Mouse (Mus musculus) neural tube, embryonic 14.5 days (tissue): Measurements from ENCODE around the gene Pla2g10. TPM values are rescaled to one million over a fixed set of nuclear protein-coding genes. Genes with fewer than 3 reads are reported as not detected.
A peak's percentile ranks its signal among the peaks of the same experiment; 100 is the strongest.
"Not testable (repeated sequence)": the region's sequence is repeated elsewhere in the genome, so short reads cannot be mapped to it uniquely, and the experiment has no call there.

Experiments
- ATAC-seq: fragments of 200-750 bp; cut with Nextera tagmentation; 2 replicates; pipeline ENCODE4 v1.8.0; 2017; ENCODE audit warnings: low read depth, mild to moderate bottlenecking, moderate TSS enrichment, moderate library complexity
- H3K27ac ChIP-seq: fragments of 300-500 bp; sonication (generic); 2 replicates; pipeline ENCODE4 v1.5.1; 2014; ENCODE audit warnings: low read depth, mild to moderate bottlenecking, control low read depth, low read length, moderate library complexity, mixed read lengths
- H3K27me3 ChIP-seq: fragments of 300-500 bp; sonication (generic); 2 replicates; pipeline ENCODE4 v1.6.1; 2014; ENCODE audit warnings: low read length; ENCODE audit not compliant: control insufficient read depth, insufficient read depth
- H3K36me3 ChIP-seq: fragments of 300-500 bp; sonication (generic); 2 replicates; pipeline ENCODE4 v1.6.1; 2014; ENCODE audit warnings: low read length, mixed read lengths; ENCODE audit not compliant: control insufficient read depth, insufficient read depth
- H3K4me1 ChIP-seq: fragments of 300-500 bp; sonication (generic); 2 replicates; pipeline ENCODE4 v1.6.1; 2014; ENCODE audit warnings: low read length; ENCODE audit not compliant: control insufficient read depth, insufficient read depth
- H3K4me2 ChIP-seq: fragments of 300-500 bp; sonication (generic); 2 replicates; pipeline ENCODE4 v1.6.1; 2014; ENCODE audit warnings: mild to moderate bottlenecking, low read depth, low read length, control low read depth
- H3K4me3 ChIP-seq: fragments of 300-500 bp; sonication (generic); 2 replicates; pipeline ENCODE4 v1.5.1; 2014; ENCODE audit warnings: low read depth, low read length, control low read depth, mixed read lengths
- H3K9ac ChIP-seq: fragments of 300-500 bp; sonication (generic); replicated peaks from 2 replicates; pipeline ENCODE4 v1.6.1; 2014; ENCODE audit warnings: low read depth, mild to moderate bottlenecking, control low read depth, low read length, mixed read lengths
- H3K9me3 ChIP-seq: fragments of 300-500 bp; sonication (generic); 2 replicates; pipeline ENCODE4 v1.6.1; 2016; ENCODE audit warnings: low read length; ENCODE audit not compliant: control insufficient read depth
- WGBS: fragments of 180-500 bp; shearing (Covaris S2); extraction: QIAGEN DNeasy Blood & Tissue Kit; methylation state at CpG from one replicate; pipeline ENCODE4 v1.1.7; 2014; 5-methylcytosine and 5-hydroxymethylcytosine counted together
- polyA plus RNA-seq: library from polyadenylated mRNA; unstranded; fragments of >200 nt; fragmentation: Nextera tagmentation; extraction: Ambion mirVana; gene quantifications from 2 replicates; pipeline ENCODE4 v1.2.1, GENCODE M21; 2014

Gene Pla2g10
- polyA plus RNA-seq, 1 experiment from 2014 or later = 0.71 TPM

- peak; percentile 99 for ATAC-seq
- H3K27ac ChIP-seq = 0 out of 2 replicates have a peak overlapping the region, but pooled peaks have one; percentile 39
- H3K9me3 ChIP-seq = no peaks in the 10 kb centered on the region
- H3K4me1 ChIP-seq = peaks cover 4% of the 10 kb centered on the region; the same call in 1 of the 2 replicates
- peak overlapping the region; percentile 64 for H3K9ac ChIP-seq
- H3K27me3 ChIP-seq = no peaks in the 10 kb centered on the region
- H3K36me3 ChIP-seq = no peaks in the 10 kb centered on the region
- 1% methylated on average over 65 of the region's 65 CpGs for WGBS
- H3K4me2 ChIP-seq = peak overlapping the region; percentile 92
- H3K4me3 ChIP-seq = peak overlapping the region; percentile 64
Observed at GRCm38 (mm10) chr16:13754400-13755190, 23.8 kb upstream of the Pla2g10 start.

GRCm38 (mm10) chr16:13753986-13754385 is 23.2 kb upstream of the Pla2g10 start:
- 74% methylated on average over 8 of the region's 8 CpGs for WGBS
- H3K4me2 ChIP-seq = peak overlapping the region; percentile 92
- H3K27ac ChIP-seq = no peak overlapping the region
- peak overlapping the region; percentile 64; the same call in 1 of the 2 replicates for H3K4me3 ChIP-seq
- no peak overlapping the region for H3K9ac ChIP-seq
- no peaks in the 10 kb centered on the region for H3K27me3 ChIP-seq
- no peaks in the 10 kb centered on the region for H3K9me3 ChIP-seq
- no peaks in the 10 kb centered on the region for H3K36me3 ChIP-seq
- peaks cover 4% of the 10 kb centered on the region; the same call in 1 of the 2 replicates for H3K4me1 ChIP-seq
- ATAC-seq = peak; percentile 57; the same call in 1 of the 2 replicates

- Histone ChIP-seq H3K9me3 (no peaks in the 10 kb centered on the region), H3K4me3 (no peak overlapping the region), H3K4me2 (no peak overlapping the region), H3K4me1 (peaks cover 4% of the 10 kb centered on the region; the same call in 1 of the 2 replicates), H3K27me3 (no peaks in the 10 kb centered on the region), H3K9ac (no peak overlapping the region), H3K27ac (no peak overlapping the region), H3K36me3 (no peaks in the 10 kb centered on the region)
- 94% methylated on average over 13 of the region's 13 CpGs for WGBS
- ATAC-seq = no peak
Observed at GRCm38 (mm10) chr16:13750626-13751025, 19.8 kb upstream of the Pla2g10 start.

GRCm38 (mm10) chr16:13749981-13750380 is 19.2 kb upstream of the Pla2g10 start:
- Histone ChIP-seq H3K4me2 (no peak overlapping the region), H3K9me3 (no peaks in the 10 kb centered on the region), H3K9ac (no peak overlapping the region), H3K4me1 (peaks cover 2% of the 10 kb centered on the region; the same call in 1 of the 2 replicates), H3K4me3 (no peak overlapping the region), H3K36me3 (no peaks in the 10 kb centered on the region), H3K27me3 (no peaks in the 10 kb centered on the region), H3K27ac (no peak overlapping the region)
- no peak for ATAC-seq
- 67% methylated on average over 3 of the region's 3 CpGs for WGBS

GRCm38 (mm10) chr16:13749306-13749705 is 18.5 kb upstream of the Pla2g10 start:
- no peaks in the 10 kb centered on the region for H3K36me3 ChIP-seq
- no peaks in the 10 kb centered on the region for H3K4me1 ChIP-seq
- ATAC-seq = no peak
- H3K4me3 ChIP-seq = no peak overlapping the region
- no peaks in the 10 kb centered on the region for H3K27me3 ChIP-seq
- no peaks in the 10 kb centered on the region for H3K9me3 ChIP-seq
- H3K9ac ChIP-seq = no peak overlapping the region
- no peak overlapping the region for H3K4me2 ChIP-seq
- 65% methylated on average over 5 of the region's 5 CpGs for WGBS
- H3K27ac ChIP-seq = no peak overlapping the region

GRCm38 (mm10) chr16:13748813-13749212 is 18.0 kb upstream of the Pla2g10 start:
- not testable (repeated sequence) for H3K4me1 ChIP-seq, H3K9me3 ChIP-seq, H3K27ac ChIP-seq, H3K27me3 ChIP-seq, H3K9ac ChIP-seq, H3K36me3 ChIP-seq, H3K4me3 ChIP-seq, ATAC-seq, H3K4me2 ChIP-seq
- 13% methylated on average over 10 of the region's 10 CpGs for WGBS

GRCm38 (mm10) chr16:13748124-13748523 is 17.3 kb upstream of the Pla2g10 start:
- H3K4me1 ChIP-seq = no peaks in the 10 kb centered on the region
- no peak overlapping the region for H3K9ac ChIP-seq
- no peak for ATAC-seq
- H3K27ac ChIP-seq = no peak overlapping the region
- WGBS = 67% methylated on average over 3 of the region's 3 CpGs
- H3K27me3 ChIP-seq = no peaks in the 10 kb centered on the region
- no peak overlapping the region for H3K4me3 ChIP-seq
- H3K4me2 ChIP-seq = no peak overlapping the region
- no peaks in the 10 kb centered on the region for H3K9me3 ChIP-seq
- no peaks in the 10 kb centered on the region for H3K36me3 ChIP-seq

GRCm38 (mm10) chr16:13747708-13748107 is 16.9 kb upstream of the Pla2g10 start:
- no peak overlapping the region for H3K27ac ChIP-seq
- WGBS = 95% methylated on average over 8 of the region's 8 CpGs
- H3K4me2 ChIP-seq = no peak overlapping the region
- no peaks in the 10 kb centered on the region for H3K27me3 ChIP-seq
- H3K9ac ChIP-seq = no peak overlapping the region
- ATAC-seq = no peak
- no peaks in the 10 kb centered on the region for H3K9me3 ChIP-seq
- H3K36me3 ChIP-seq = no peaks in the 10 kb centered on the region
- no peaks in the 10 kb centered on the region for H3K4me1 ChIP-seq
- no peak overlapping the region for H3K4me3 ChIP-seq

GRCm38 (mm10) chr16:13740844-13741243 is 10.1 kb upstream of the Pla2g10 start:
- Histone ChIP-seq H3K4me1 (no peaks in the 10 kb centered on the region), H3K4me2 (no peak overlapping the region), H3K27ac (no peak overlapping the region), H3K9me3 (no peaks in the 10 kb centered on the region), H3K36me3 (no peaks in the 10 kb centered on the region), H3K27me3 (no peaks in the 10 kb centered on the region), H3K9ac (no peak overlapping the region), H3K4me3 (no peak overlapping the region)
- 71% methylated on average over 2 of the region's 2 CpGs for WGBS
- ATAC-seq = no peak
